ENCODE assay signal across 15 mouse cellular contexts in genomic region chr9:48458879-48459278, GRCm38 (mm10). TPM values are rescaled to one million over a fixed set of nuclear protein-coding genes. Genes with fewer than 3 reads are reported as not detected.
DNase-seq lines count a peak whose midpoint lies in the region; TF ChIP-seq lines count a peak whose summit lies in the region.
"Had no signal": no experiment of that assay in that cellular context is flagged by ENCODE, and none has a peak within 500 bp of the region (broad histone marks: within the 10 kb centered on the region; RNA-seq: fewer than 3 reads in every experiment).

No protein-coding gene starts in this region.

- TF ChIP-seq CTCF in left cerebral cortex, adult 2 months (IDR thresholded peaks at IDR 0.05): peak; percentile 30

- no peak overlapping the region for H3K27ac ChIP-seq in left cerebral cortex, adult 2 months
- H3K27ac ChIP-seq: embryonic facial prominence, embryonic 12.5 days; heart, embryonic 13.5 days; hindbrain, embryonic 15.5 days; midbrain, embryonic 15.5 days had no signal

- DNase-seq in left cerebral cortex, adult 2 months (ENCODE audit: extremely low spot score in 1 of 2, low spot score in 2 of 2): peak in 1 of 2 experiments; percentile 7
- DNase-seq in left cerebral cortex, adult 18-20 months (ENCODE audit: low spot score in 2 of 2): no peak
- peak; percentile 18 for DNase-seq in thymus, postnatal 14 days
- DNase-seq in thymus, postnatal 10 days (ENCODE audit: low spot score in 2 of 2): no peak
- DNase-seq in ZHBTc4 (ENCODE audit: low read depth, low spot score): peak; percentile 68
- no peak for DNase-seq in natural killer cell, adult 2 months (ENCODE audit: low spot score in 2 of 2)
- DNase-seq in gastrocnemius, adult 8-10 months (ENCODE audit: low spot score in 2 of 2): no peak
- DNase-seq: cerebellum, adult 9-11 months; kidney, postnatal 4 days; lung, postnatal 10 days; spleen, adult 18-20 months had no signal

- intact Hi-C loops in left cerebral cortex, adult 2 months (cut with DNase I): no loop called here

- H3K4me3 ChIP-seq in left cerebral cortex, adult 2 months: no peak overlapping the region
- H3K4me3 ChIP-seq: embryonic facial prominence, embryonic 12.5 days; heart, embryonic 13.5 days; hindbrain, embryonic 15.5 days; midbrain, embryonic 15.5 days had no signal

RNA-seq across cellular contexts. Expression of gene Rexo2, which starts 21.5 kb away (rescaled TPM):
- 10 to 100 TPM; 95.4 to 99.5 TPM for total RNA-seq in left cerebral cortex, adult 2 months (2021)
- 100 to 1,000 TPM in 1 of 2 experiments, 10 to 100 TPM in 1; 97.6 to 103 TPM for total RNA-seq in left cerebral cortex, adult 18-20 months (2021)
- 10 to 100 TPM; 69.5 to 78.3 (median 73.0) TPM for total RNA-seq in gastrocnemius, adult 8-10 months (2022)

RNA-seq across cellular contexts. Expression of gene Rbm7, which starts 36.2 kb away (rescaled TPM):
- total RNA-seq in left cerebral cortex, adult 2 months (2021): 10 to 100 TPM; 32.1 to 36.1 TPM
- 10 to 100 TPM; 33.8 to 34.2 TPM for total RNA-seq in left cerebral cortex, adult 18-20 months (2021)
- total RNA-seq in gastrocnemius, adult 8-10 months (2022): 10 to 100 TPM; 11.9 to 15.8 (median 13.6) TPM

RNA-seq across cellular contexts. Expression of gene Gm5617, which starts 36.4 kb away (rescaled TPM):
- 1 to 10 TPM; 9.3 to 9.4 TPM for total RNA-seq in left cerebral cortex, adult 2 months (2021)
- 1 to 10 TPM; 8.6 to 9.4 TPM for total RNA-seq in left cerebral cortex, adult 18-20 months (2021)
- 10 to 100 TPM in 1 of 4 experiments, 1 to 10 TPM in 3; 7.8 to 11.7 (median 9.1) TPM for total RNA-seq in gastrocnemius, adult 8-10 months (2022)

Comparison
In these comparisons a context has a peak if more than half of its experiments do, and no peak if none do; other contexts are left out.
1. DNase-seq: peak in thymus, postnatal 14 days (single experiment) and ZHBTc4 (single experiment); none in left cerebral cortex, adult 18-20 months (0 of 2), thymus, postnatal 10 days (0 of 2), natural killer cell, adult 2 months (0 of 2) and gastrocnemius, adult 8-10 months (0 of 2).